Mouse (Mus musculus) liver, adult 2 months (tissue): Measurements from ENCODE around the gene Cdh23.

ENCODE experiments used
- CTCF ChIP-seq: fragments of 200-500 bp; IDR thresholded peaks from 2 replicates; pipeline ENCODE4 v1.5.1; 2011; ENCODE audit warnings: low read depth, low read length, control low read depth
- POLR2A ChIP-seq: fragments of 200-500 bp; IDR thresholded peaks from 2 replicates; pipeline ENCODE4 v1.6.1; 2011; ENCODE audit warnings: low read length, control low read depth; ENCODE audit not compliant: insufficient read depth; ENCODE audit errors: extremely low read depth

GRCm38 (mm10) chr10:60716449-60716848 lies 20.2 kb upstream of the Cdh23 start:
- TF ChIP-seq POLR2A (no peak), CTCF (no peak)
